Mouse (Mus musculus) megakaryocyte, adult 5-6 weeks (primary cell): ENCODE measurements around the gene Lao1. TPM values are rescaled to one million over a fixed set of nuclear protein-coding genes. Genes with fewer than 3 reads are reported as not detected.

Experiments used
- ATAC-seq: 2 replicates; pipeline ENCODE4 v1.8.0; 2016; ENCODE audit warnings: mild to moderate bottlenecking, inconsistent platforms; ENCODE audit not compliant: poor library complexity, severe bottlenecking
- total RNA-seq, 2 experiments: library from RNA; stranded (forward) in 1 of 2; stranded (reverse) in 1 of 2; fragments of 153-499, 151-499 nt in 1 of 2; fragments of 221-1000, 200-1000 nt in 1 of 2; gene quantifications; 2 replicates each; pipeline versions ENCODE4 v1.2.3 to v1.2.4; 2015 to 2017

The Lao1 gene
- total RNA-seq, 2 experiments from 2014 or later, result not detected

DNA sequence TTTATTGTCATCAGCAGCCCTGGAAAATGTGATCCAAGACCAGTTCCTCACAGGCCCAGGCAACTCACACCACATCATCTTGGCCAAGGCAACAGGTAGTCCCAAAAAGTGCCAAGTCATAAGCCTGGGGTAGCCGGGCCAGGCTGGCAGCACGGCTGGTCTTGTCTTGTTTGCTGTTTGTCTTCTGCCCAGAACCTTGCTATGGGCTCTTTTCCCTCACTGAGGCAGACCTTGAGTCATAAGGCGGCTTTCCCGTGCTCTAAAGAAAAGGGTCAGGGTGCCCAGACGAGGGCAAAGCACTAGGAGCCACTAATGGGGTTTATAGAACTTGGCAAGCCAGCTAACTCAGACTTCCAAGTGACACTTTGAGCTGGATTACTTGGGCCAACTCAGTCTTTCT lies 51.7 kb downstream of the Lao1 start:
- no peak for ATAC-seq

DNA sequence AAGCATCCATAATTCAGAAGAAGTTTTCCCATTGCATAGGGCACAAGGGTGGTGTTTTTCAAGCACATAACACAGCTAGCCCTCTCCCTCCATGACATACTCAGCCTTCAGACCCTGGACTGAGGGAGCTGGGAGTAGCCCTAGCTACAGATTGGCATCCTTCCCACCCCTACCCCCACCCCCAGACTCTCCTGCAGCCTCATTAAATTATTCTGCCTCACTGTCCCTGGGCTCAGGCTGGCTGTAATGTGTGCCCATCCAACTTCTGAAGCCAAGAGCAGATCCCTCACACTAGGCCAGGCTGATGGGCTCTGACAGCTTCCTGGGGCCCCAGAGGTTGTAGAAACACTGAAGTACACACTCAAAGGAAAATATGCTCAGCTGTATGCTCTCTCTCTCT lies 53.6 kb downstream of the Lao1 start:
- ATAC-seq, result no peak

DNA sequence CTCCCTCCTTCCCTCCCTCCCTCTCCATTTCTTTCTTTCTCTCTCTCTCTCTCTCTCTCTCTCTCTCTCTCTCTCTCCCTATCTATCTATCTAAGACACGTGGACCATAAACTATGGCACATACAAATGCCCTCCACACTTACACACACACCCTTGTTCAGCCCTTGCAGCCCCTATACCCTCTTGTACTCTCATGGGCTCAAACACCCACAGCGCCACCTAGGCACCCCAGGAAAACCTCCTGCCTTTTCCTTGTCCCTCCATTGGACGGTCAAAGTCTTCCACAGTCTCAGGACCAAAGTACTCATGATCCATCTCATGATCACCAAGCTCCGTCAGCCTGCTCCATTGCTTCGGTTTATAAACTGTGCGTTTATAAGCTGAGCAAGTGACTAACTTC lies 54.2 kb downstream of the Lao1 start:
- no peak for ATAC-seq

DNA sequence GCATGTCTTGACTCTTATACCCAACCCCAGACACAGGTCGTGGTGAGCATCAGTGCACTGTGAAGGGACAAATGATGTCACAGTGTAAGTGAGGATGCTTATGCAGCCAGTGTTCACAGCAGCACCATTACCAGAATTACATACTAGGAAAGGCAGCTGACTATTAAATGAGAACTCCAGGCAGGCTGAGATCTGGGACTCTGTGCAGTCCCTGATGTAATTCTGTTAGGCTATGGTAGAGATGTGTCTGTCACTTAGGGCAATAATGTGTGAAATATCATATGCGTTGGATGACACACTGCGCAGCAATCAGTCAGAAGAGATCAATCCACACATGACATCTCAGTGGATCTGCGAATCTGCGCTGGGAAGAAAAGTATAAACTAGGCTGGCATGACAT lies 55.7 kb downstream of the Lao1 start:
- ATAC-seq, result no peak

Other genes with a start within 250 kb of the Lao1 start
- not detected in 2 replicates for gene Olfr1340, start 241.4 kb upstream of the Lao1 start, total RNA-seq (2015)
- not detected in 2 replicates for gene Olfr1340, start 241.4 kb upstream of the Lao1 start, total RNA-seq (2017)
- not detected in 2 replicates for gene Olfr1339, start 229.4 kb upstream of the Lao1 start, total RNA-seq (2015)
- not detected in 2 replicates for gene Olfr1339, start 229.4 kb upstream of the Lao1 start, total RNA-seq (2017)
- not detected in 2 replicates for gene Olfr1338, start 202.8 kb upstream of the Lao1 start, total RNA-seq (2015)
- not detected in 2 replicates for gene Olfr1338, start 202.8 kb upstream of the Lao1 start, total RNA-seq (2017)
- not detected in 2 replicates for gene Olfr1337, start 179.0 kb upstream of the Lao1 start, total RNA-seq (2015)
- not detected in 2 replicates for gene Olfr1337, start 179.0 kb upstream of the Lao1 start, total RNA-seq (2017)
- not detected in 2 replicates for gene Olfr1335, start 151.6 kb upstream of the Lao1 start, total RNA-seq (2015)
- not detected in 2 replicates for gene Olfr1335, start 151.6 kb upstream of the Lao1 start, total RNA-seq (2017)
- gene Olfr1333, start 125.3 kb upstream of the Lao1 start, total RNA-seq (2015), result not detected in 2 replicates
- not detected in 2 replicates for gene Olfr1333, start 125.3 kb upstream of the Lao1 start, total RNA-seq (2017)
- not detected in 2 replicates for gene Olfr1331, start 96.9 kb upstream of the Lao1 start, total RNA-seq (2015)
- gene Olfr1331, start 96.9 kb upstream of the Lao1 start, total RNA-seq (2017), result not detected in 2 replicates
- gene Olfr1330, start 73.0 kb upstream of the Lao1 start, total RNA-seq (2015), result not detected in 2 replicates
- not detected in 2 replicates for gene Olfr1330, start 73.0 kb upstream of the Lao1 start, total RNA-seq (2017)
- not detected in 2 replicates for gene Olfr1329, start 44.1 kb upstream of the Lao1 start, total RNA-seq (2015)
- gene Olfr1329, start 44.1 kb upstream of the Lao1 start, total RNA-seq (2017), result not detected in 2 replicates
- not detected in 2 replicates for gene Olfr1328, start 23.0 kb upstream of the Lao1 start, total RNA-seq (2015)
- not detected in 2 replicates for gene Olfr1328, start 23.0 kb upstream of the Lao1 start, total RNA-seq (2017)
- 9.0 and 14.4 TPM in 2 replicates for gene Slc2a1, start 147.1 kb downstream of the Lao1 start, total RNA-seq (2015)
- gene Slc2a1, start 147.1 kb downstream of the Lao1 start, total RNA-seq (2017), result 14.3 and 18.0 TPM in 2 replicates
- 7.0 and 10.2 TPM in 2 replicates for gene Zfp691, start 212.6 kb downstream of the Lao1 start, total RNA-seq (2015)
- 1.9 and 4.5 TPM in 2 replicates for gene Zfp691, start 212.6 kb downstream of the Lao1 start, total RNA-seq (2017)
- 4.4 and 10.0 TPM in 2 replicates for gene Ermap, start 228.4 kb downstream of the Lao1 start, total RNA-seq (2015)
- gene Ermap, start 228.4 kb downstream of the Lao1 start, total RNA-seq (2017), result 3.7 and 8.2 TPM in 2 replicates
- gene Svbp, start 233.7 kb downstream of the Lao1 start, total RNA-seq (2015), result 20.6 and 28.6 TPM in 2 replicates
- gene Svbp, start 233.7 kb downstream of the Lao1 start, total RNA-seq (2017), result 19.7 and 42.9 TPM in 2 replicates